Mouse (Mus musculus) ES-E14 (cell line): ENCODE results near the gene Rpl10a.

Experiments used
- CHD2 ChIP-seq: IDR thresholded peaks from 2 replicates; pipeline ENCODE4 v1.6.1; 2014; ENCODE audit warnings: mild to moderate bottlenecking, low read depth, low read length, inconsistent platforms
- MAFK ChIP-seq: IDR thresholded peaks from 2 replicates; pipeline ENCODE4 v1.6.1; 2014; ENCODE audit warnings: mild to moderate bottlenecking, low read depth, low read length, inconsistent platforms; ENCODE audit not compliant: insufficient read depth
- ZC3H11A ChIP-seq: IDR thresholded peaks from 2 replicates; pipeline ENCODE4 v1.6.1; 2012; ENCODE audit warnings: low read depth, mild to moderate bottlenecking, inconsistent platforms, low read length, borderline replicate concordance
- ZNF384 ChIP-seq: IDR thresholded peaks from 2 replicates; pipeline ENCODE4 v1.6.1; 2012; ENCODE audit warnings: low read depth, low read length, inconsistent platforms

DNA sequence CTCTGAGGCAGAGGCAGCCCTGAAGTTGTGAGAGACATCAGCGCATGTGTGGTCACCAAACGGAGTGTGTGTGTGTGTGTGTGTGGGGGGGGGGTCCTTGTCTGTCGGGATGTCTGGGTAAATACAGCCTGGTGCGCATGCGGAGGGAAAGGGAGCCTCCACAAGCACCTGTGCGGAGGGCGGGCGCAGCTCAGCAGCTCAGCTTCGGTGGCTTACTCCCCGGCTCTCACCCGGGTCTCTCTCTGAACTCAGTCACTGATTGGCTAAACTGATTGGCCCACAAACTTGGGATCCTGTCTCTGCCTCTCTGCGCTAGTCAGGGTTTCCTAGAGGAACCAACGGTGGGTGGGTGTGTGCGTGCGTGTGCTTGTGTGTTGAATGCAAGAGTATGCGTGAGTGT, 46.2 kb downstream of the Rpl10a start:
- TF ChIP-seq CHD2 (no peak), ZC3H11A (no peak), ZNF384 (no peak), MAFK (no peak)
